Mouse (Mus musculus) forebrain, embryonic 11.5 days (tissue): ENCODE data around the gene Rbms2. TPM values are rescaled to one million over a fixed set of nuclear protein-coding genes. Genes with fewer than 3 reads are reported as not detected.
A peak's percentile ranks its signal among the peaks of the same experiment; 100 is the strongest.

ENCODE experiments used
- ATAC-seq: fragments of 200-750 bp; cut with Nextera tagmentation; replicated peaks from 2 replicates; pipeline ENCODE4 v1.8.0; 2017; ENCODE audit warnings: moderate TSS enrichment; ENCODE audit not compliant: low FRiP score
- DNase-seq: peaks from one replicate; pipeline ENCODE4 v3.0.0-alpha.2; 2017; ENCODE audit warnings: low spot score
- H3K27ac ChIP-seq: fragments of 300-500 bp; sonication (generic); 2 replicates; pipeline ENCODE4 v1.5.1; 2014; ENCODE audit warnings: low read depth, low read length
- H3K27me3 ChIP-seq: fragments of 300-500 bp; sonication (generic); 2 replicates; pipeline ENCODE4 v1.6.1; 2014; ENCODE audit warnings: mild to moderate bottlenecking, low read length, mixed read lengths; ENCODE audit not compliant: control insufficient read depth, insufficient read depth
- H3K36me3 ChIP-seq: fragments of 300-500 bp; sonication (generic); 2 replicates; pipeline ENCODE4 v1.6.1; 2014; ENCODE audit warnings: mild to moderate bottlenecking, low read length, moderate library complexity, mixed read lengths; ENCODE audit not compliant: control insufficient read depth, insufficient read depth
- H3K4me1 ChIP-seq: fragments of 300-500 bp; sonication (generic); replicated peaks from 2 replicates; pipeline ENCODE4 v1.6.1; 2014; ENCODE audit warnings: low read length, mixed read lengths; ENCODE audit not compliant: control insufficient read depth, insufficient read depth
- H3K4me2 ChIP-seq: fragments of 300-500 bp; sonication (generic); 2 replicates; pipeline ENCODE4 v1.6.1; 2014; ENCODE audit warnings: low read depth, mild to moderate bottlenecking, low read length, moderate library complexity, mixed read lengths; ENCODE audit not compliant: severe bottlenecking
- H3K4me3 ChIP-seq: fragments of 300-500 bp; sonication (generic); 2 replicates; pipeline ENCODE4 v1.5.1; 2014; ENCODE audit warnings: low read depth, low read length
- H3K9ac ChIP-seq: fragments of 300-500 bp; sonication (generic); 2 replicates; pipeline ENCODE4 v1.6.1; 2014; ENCODE audit warnings: low read length
- H3K9me3 ChIP-seq: fragments of 300-500 bp; sonication (generic); 2 replicates; pipeline ENCODE4 v1.6.1; 2016; ENCODE audit warnings: low read length, mixed read lengths; ENCODE audit not compliant: control insufficient read depth
- WGBS: fragments of 180-500 bp; shearing (Covaris S2); extraction: QIAGEN DNeasy Blood & Tissue Kit; methylation state at CpG from one replicate; pipeline ENCODE4 v1.1.7; 2014; 5-methylcytosine and 5-hydroxymethylcytosine counted together
- polyA plus RNA-seq: library from polyadenylated mRNA; unstranded; fragments of >200 nt; fragmentation: Nextera tagmentation; extraction: Ambion mirVana; gene quantifications from 2 replicates; pipeline ENCODE4 v1.2.1, GENCODE M21; 2014

Gene Rbms2
- polyA plus RNA-seq = 21.7 and 22.3 TPM in 2 replicates

- Histone ChIP-seq H3K9me3 (no peaks in the 10 kb centered on the region), H3K27me3 (no peaks in the 10 kb centered on the region), H3K36me3 (no peaks in the 10 kb centered on the region), H3K4me1 (no peaks in the 10 kb centered on the region; the same call in 1 of the 2 replicates), H3K9ac (no peak within 1 kb of the TSS; the same call in 1 of the 2 replicates), H3K4me2 (peak within 1 kb of the TSS; percentile 24; the same call in 1 of the 2 replicates), H3K4me3 (no peak within 1 kb of the TSS), H3K27ac (no peak within 1 kb of the TSS)
- DNase-seq = no peak
- no peak for ATAC-seq
- 3% methylated on average over 6 of the region's 6 CpGs for WGBS
Observed at GRCm38 (mm10) chr10:128179989-128180388, at the start of gene Rbms2. TSS of gene Rbms2 (minus strand) at chr10:128180297.

GRCm38 (mm10) chr10:128228009-128228408 lies 47.9 kb upstream of the Rbms2 start:
- no peak for DNase-seq
- no peak overlapping the region for H3K27ac ChIP-seq
- H3K36me3 ChIP-seq = no peaks in the 10 kb centered on the region
- H3K4me3 ChIP-seq = no peak overlapping the region
- no peaks in the 10 kb centered on the region for H3K9me3 ChIP-seq
- WGBS = 96% methylated on average over 8 of the region's 8 CpGs
- peaks cover 9% of the 10 kb centered on the region for H3K4me1 ChIP-seq
- H3K9ac ChIP-seq = no peak overlapping the region
- H3K27me3 ChIP-seq = no peaks in the 10 kb centered on the region
- no peak for ATAC-seq
- no peak overlapping the region for H3K4me2 ChIP-seq

GRCm38 (mm10) chr10:128227592-128227991 lies 47.5 kb upstream of the Rbms2 start:
- Histone ChIP-seq H3K9ac (no peak overlapping the region), H3K27me3 (no peaks in the 10 kb centered on the region), H3K27ac (no peak overlapping the region), H3K4me1 (peaks cover 6% of the 10 kb centered on the region; the same call in 1 of the 2 replicates), H3K9me3 (no peaks in the 10 kb centered on the region), H3K4me2 (no peak overlapping the region), H3K4me3 (no peak overlapping the region), H3K36me3 (no peaks in the 10 kb centered on the region)
- no peak for DNase-seq
- ATAC-seq = no peak
- 86% methylated on average over 9 of the region's 9 CpGs for WGBS

- H3K9me3 ChIP-seq = no peaks in the 10 kb centered on the region
- ATAC-seq (0 out of 2 replicates have a peak, but pooled peaks have one; percentile 49), DNase-seq (no peak)
- no peak within 1 kb of the TSS; the same call in 1 of the 2 replicates for H3K9ac ChIP-seq
- H3K27ac ChIP-seq = no peak within 1 kb of the TSS
- no peaks in the 10 kb centered on the region for H3K36me3 ChIP-seq
- WGBS = 28% methylated on average over 4 of the region's 4 CpGs
- no peaks in the 10 kb centered on the region for H3K27me3 ChIP-seq
- peaks cover 2% of the 10 kb centered on the region; the same call in 1 of the 2 replicates for H3K4me1 ChIP-seq
- H3K4me2 ChIP-seq = no peak within 1 kb of the TSS
- H3K4me3 ChIP-seq = no peak within 1 kb of the TSS
Observed at GRCm38 (mm10) chr10:128225538-128225937, 45.4 kb upstream of the Rbms2 start, which contains the start of gene Mip. TSS of gene Mip (plus strand) at chr10:128225838.

GRCm38 (mm10) chr10:128225064-128225463 lies 45.0 kb upstream of the Rbms2 start:
- no peak overlapping the region for H3K27ac ChIP-seq

GRCm38 (mm10) chr10:128221533-128222286 lies 41.6 kb upstream of the Rbms2 start:
- peaks cover 2% of the 10 kb centered on the region; the same call in 1 of the 2 replicates for H3K4me1 ChIP-seq
- H3K9ac ChIP-seq = no peak overlapping the region
- ATAC-seq (no peak), DNase-seq (no peak)
- H3K4me2 ChIP-seq = no peak overlapping the region
- no peaks in the 10 kb centered on the region for H3K9me3 ChIP-seq
- whole genome bisulfite sequencing = 72% methylated on average over 16 of the region's 16 CpGs
- no peak overlapping the region for H3K4me3 ChIP-seq
- H3K27ac ChIP-seq = no peak overlapping the region
- no peaks in the 10 kb centered on the region for H3K27me3 ChIP-seq
- no peaks in the 10 kb centered on the region for H3K36me3 ChIP-seq

More at GRCm38 (mm10) chr10:128225064-128225463, 45.0 kb upstream of the Rbms2 start:
- Histone ChIP-seq H3K4me2 (no peak overlapping the region), H3K9me3 (no peaks in the 10 kb centered on the region), H3K36me3 (no peaks in the 10 kb centered on the region), H3K9ac (no peak overlapping the region; the same call in 1 of the 2 replicates), H3K4me3 (no peak overlapping the region), H3K27me3 (no peaks in the 10 kb centered on the region), H3K4me1 (peaks cover 2% of the 10 kb centered on the region; the same call in 1 of the 2 replicates)
- ATAC-seq (0 out of 2 replicates have a peak, but pooled peaks have one; percentile 15), DNase-seq (no peak)
- WGBS = 29% methylated on average over 5 of the region's 5 CpGs

GRCm38 (mm10) chr10:128218387-128219117 lies 38.5 kb upstream of the Rbms2 start:
- WGBS = 93% methylated on average over 18 of the region's 18 CpGs
- no peaks in the 10 kb centered on the region for H3K4me1 ChIP-seq
- ATAC-seq (no peak), DNase-seq (no peak)
- H3K4me2 ChIP-seq = no peak overlapping the region
- H3K27ac ChIP-seq = no peak overlapping the region
- H3K9me3 ChIP-seq = no peaks in the 10 kb centered on the region
- H3K36me3 ChIP-seq = no peaks in the 10 kb centered on the region
- H3K4me3 ChIP-seq = no peak overlapping the region
- no peak overlapping the region for H3K9ac ChIP-seq
- H3K27me3 ChIP-seq = no peaks in the 10 kb centered on the region

GRCm38 (mm10) chr10:128214981-128215380 lies 34.9 kb upstream of the Rbms2 start:
- Histone ChIP-seq H3K9me3 (no peaks in the 10 kb centered on the region), H3K27me3 (no peaks in the 10 kb centered on the region), H3K4me1 (peaks cover 6% of the 10 kb centered on the region; the same call in 1 of the 2 replicates), H3K9ac (no peak overlapping the region), H3K27ac (no peak overlapping the region), H3K4me3 (no peak overlapping the region), H3K36me3 (no peaks in the 10 kb centered on the region), H3K4me2 (no peak overlapping the region)
- WGBS = 87% methylated on average over 5 of the region's 5 CpGs
- ATAC-seq (no peak), DNase-seq (no peak)
